Mouse (Mus musculus) megakaryocyte, embryonic 14.5 days (primary cell): ENCODE results near the gene Tbc1d2b.

ENCODE experiments used
- FLI1 ChIP-seq: IDR thresholded peaks from 2 replicates; pipeline ENCODE4 v1.6.1; 2012; ENCODE audit warnings: low read length, inconsistent platforms, mixed read lengths
- GATA1 ChIP-seq: IDR thresholded peaks from 3 replicates; pipeline ENCODE4 v1.6.1; 2012; ENCODE audit warnings: mixed read lengths, low read length, inconsistent platforms, borderline replicate concordance

DNA sequence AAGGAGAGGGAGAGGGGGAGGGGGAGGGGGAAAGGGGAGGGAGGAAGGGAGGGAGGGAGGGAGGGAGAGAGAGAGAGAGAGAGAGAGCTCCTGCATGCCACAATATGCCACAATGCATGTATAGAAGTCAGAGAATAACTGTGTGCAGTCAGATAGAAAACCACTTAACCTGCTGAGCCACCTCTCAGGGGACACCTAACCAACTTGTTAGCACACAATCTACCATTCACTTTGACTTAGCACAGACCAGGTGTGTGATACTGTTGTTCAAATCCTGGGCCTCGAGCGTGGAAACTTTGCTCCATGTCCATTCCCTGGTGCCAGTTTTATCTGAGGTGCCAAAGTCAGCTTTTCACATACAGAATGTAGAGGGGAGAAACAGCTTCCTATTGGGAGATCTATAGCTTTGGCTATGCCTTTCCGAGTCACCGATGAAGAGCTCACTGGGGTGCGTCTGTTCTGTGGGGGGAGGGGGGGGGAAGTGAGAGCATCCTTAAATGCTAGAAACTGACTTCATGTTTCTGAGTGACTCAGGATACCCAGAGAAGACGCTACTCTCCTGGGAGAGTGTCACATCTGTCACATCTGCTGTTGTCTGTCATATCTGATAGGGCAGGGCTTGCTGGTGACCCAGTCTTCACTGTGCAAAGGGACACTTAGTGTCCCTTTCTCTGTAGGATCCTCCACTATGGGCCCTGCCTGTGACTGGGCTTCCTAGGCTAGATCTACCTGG, 88.8 kb downstream of the Tbc1d2b start:
- TF ChIP-seq GATA1: no peak
- TF ChIP-seq FLI1: no peak
